Mouse (Mus musculus) midbrain, embryonic 14.5 days (tissue): ENCODE data around the gene Hoxd11. TPM values are rescaled to one million over a fixed set of nuclear protein-coding genes. Genes with fewer than 3 reads are reported as not detected.

Source experiments
- ATAC-seq: fragments of 200-750 bp; cut with Nextera tagmentation; 2 replicates; pipeline ENCODE4 v1.8.0; 2017; ENCODE audit warnings: moderate number of reproducible peaks, moderate library complexity; ENCODE audit not compliant: low FRiP score, low TSS enrichment
- DNase-seq: peaks from one replicate; pipeline ENCODE4 v3.0.0-alpha.2; 2015
- H3K27ac ChIP-seq: fragments of 300-500 bp; sonication (generic); replicated peaks from 2 replicates; pipeline ENCODE4 v1.5.1; 2014; ENCODE audit warnings: mild to moderate bottlenecking, low read depth, low read length, moderate library complexity
- H3K27me3 ChIP-seq: fragments of 300-500 bp; sonication (generic); 2 replicates; pipeline ENCODE4 v1.6.1; 2014; ENCODE audit warnings: low read length, control low read depth, mixed read lengths; ENCODE audit not compliant: control insufficient read depth, insufficient read depth
- H3K36me3 ChIP-seq: fragments of 300-500 bp; sonication (generic); 2 replicates; pipeline ENCODE4 v1.6.1; 2014; ENCODE audit warnings: low read length, control low read depth; ENCODE audit not compliant: control insufficient read depth, insufficient read depth
- H3K4me1 ChIP-seq: fragments of 300-500 bp; sonication (generic); 2 replicates; pipeline ENCODE4 v1.6.1; 2014; ENCODE audit warnings: mild to moderate bottlenecking, antibody characterized with exemption, low read length, control low read depth; ENCODE audit not compliant: control insufficient read depth, insufficient read depth
- H3K4me2 ChIP-seq: fragments of 300-500 bp; sonication (generic); 2 replicates; pipeline ENCODE4 v1.6.1; 2014; ENCODE audit warnings: mild to moderate bottlenecking, low read length, moderate library complexity
- H3K4me3 ChIP-seq: fragments of 300-500 bp; sonication (generic); replicated peaks from 2 replicates; pipeline ENCODE4 v1.5.1; 2014; ENCODE audit warnings: low read depth, low read length
- H3K9ac ChIP-seq: fragments of 300-500 bp; sonication (generic); replicated peaks from 2 replicates; pipeline ENCODE4 v1.6.1; 2014; ENCODE audit warnings: mild to moderate bottlenecking, low read length, moderate library complexity
- H3K9me3 ChIP-seq: fragments of 300-500 bp; sonication (generic); 2 replicates; pipeline ENCODE4 v1.6.1; 2016; ENCODE audit warnings: low read length, control low read depth, mixed read lengths; ENCODE audit not compliant: control insufficient read depth
- WGBS: fragments of 180-500 bp; shearing (Covaris S2); extraction: QIAGEN DNeasy Blood & Tissue Kit; methylation state at CpG from one replicate; pipeline ENCODE4 v1.1.7; 2014; 5-methylcytosine and 5-hydroxymethylcytosine counted together
- polyA plus RNA-seq: library from polyadenylated mRNA; unstranded; fragments of >200 nt; fragmentation: Nextera tagmentation; extraction: Ambion mirVana; gene quantifications from 2 replicates; pipeline ENCODE4 v1.2.1, GENCODE M21; 2014

The Hoxd11 gene
- polyA plus RNA-seq, 1 experiment from 2014 or later = not detected

- no peaks in the 10 kb centered on the region for H3K4me1 ChIP-seq
- ATAC-seq (no peak), DNase-seq (no peak)
- WGBS = 3% methylated on average over 9 of the region's 9 CpGs
- no peak overlapping the region for H3K4me3 ChIP-seq
- no peaks in the 10 kb centered on the region for H3K9me3 ChIP-seq
- H3K36me3 ChIP-seq = no peaks in the 10 kb centered on the region
- H3K4me2 ChIP-seq = no peak overlapping the region
- no peak overlapping the region for H3K27ac ChIP-seq
- H3K9ac ChIP-seq = no peak overlapping the region
- peaks cover 99% of the 10 kb centered on the region for H3K27me3 ChIP-seq
These were observed 2.8 kb upstream of the Hoxd11 start for GRCm38 (mm10) chr2:74676376-74677052.

- peaks cover 99% of the 10 kb centered on the region for H3K27me3 ChIP-seq
- no peak for DNase-seq
- H3K9me3 ChIP-seq = no peaks in the 10 kb centered on the region
- H3K4me1 ChIP-seq = no peaks in the 10 kb centered on the region
- ATAC-seq = no peak
- H3K27ac ChIP-seq = no peak overlapping the region
- no peaks in the 10 kb centered on the region for H3K36me3 ChIP-seq
- no peak overlapping the region for H3K4me3 ChIP-seq
- 9% methylated on average over 2 of the region's 2 CpGs for WGBS
- H3K4me2 ChIP-seq = no peak overlapping the region
- no peak overlapping the region for H3K9ac ChIP-seq
These were observed 2.3 kb upstream of the Hoxd11 start for GRCm38 (mm10) chr2:74677106-74677505.

- ATAC-seq (no peak), DNase-seq (no peak)
- Histone ChIP-seq H3K4me2 (no peak overlapping the region), H3K9me3 (no peaks in the 10 kb centered on the region), H3K27me3 (peaks cover 99% of the 10 kb centered on the region), H3K9ac (no peak overlapping the region), H3K36me3 (no peaks in the 10 kb centered on the region), H3K4me3 (no peak overlapping the region), H3K27ac (no peak overlapping the region), H3K4me1 (0 out of 2 replicates have a peak, but pooled peaks cover 4% of the 10 kb centered on the region)
- WGBS = under 1% methylated on average over 26 of the region's 26 CpGs
These were observed 227 bp downstream of the Hoxd11 start for GRCm38 (mm10) chr2:74679596-74679971.

GRCm38 (mm10) chr2:74679980-74680379 is 623 bp downstream of the Hoxd11 start:
- Histone ChIP-seq H3K27me3 (peaks cover 99% of the 10 kb centered on the region), H3K4me3 (no peak overlapping the region), H3K27ac (no peak overlapping the region), H3K4me2 (no peak overlapping the region), H3K9ac (no peak overlapping the region), H3K9me3 (no peaks in the 10 kb centered on the region), H3K36me3 (no peaks in the 10 kb centered on the region), H3K4me1 (0 out of 2 replicates have a peak, but pooled peaks cover 4% of the 10 kb centered on the region)
- under 1% methylated on average over 23 of the region's 23 CpGs for WGBS
- ATAC-seq (no peak), DNase-seq (no peak)

GRCm38 (mm10) chr2:74680561-74681398 is 1.4 kb downstream of the Hoxd11 start:
- DNase-seq = no peak
- 2% methylated on average over 21 of the region's 21 CpGs for WGBS
- Histone ChIP-seq H3K27me3 (peaks cover 99% of the 10 kb centered on the region), H3K4me1 (0 out of 2 replicates have a peak, but pooled peaks cover 4% of the 10 kb centered on the region), H3K9me3 (no peaks in the 10 kb centered on the region), H3K4me2 (no peak overlapping the region), H3K9ac (no peak overlapping the region), H3K27ac (no peak overlapping the region), H3K4me3 (no peak overlapping the region), H3K36me3 (no peaks in the 10 kb centered on the region)
- no peak for ATAC-seq

- Histone ChIP-seq H3K27ac (no peak overlapping the region), H3K4me3 (peak overlapping the region; percentile 8; the same call in 1 of the 2 replicates), H3K36me3 (no peaks in the 10 kb centered on the region), H3K4me2 (no peak overlapping the region), H3K27me3 (peaks cover 98% of the 10 kb centered on the region), H3K9ac (no peak overlapping the region), H3K9me3 (no peaks in the 10 kb centered on the region), H3K4me1 (0 out of 2 replicates have a peak, but pooled peaks cover 4% of the 10 kb centered on the region)
- ATAC-seq (0 out of 2 replicates have a peak, but pooled peaks have one; percentile 14), DNase-seq (no peak)
- WGBS = 1% methylated on average over 75 of the region's 78 CpGs
These were observed 2.5 kb downstream of the Hoxd11 start for GRCm38 (mm10) chr2:74681594-74682531.

- Histone ChIP-seq H3K4me1 (0 out of 2 replicates have a peak, but pooled peaks cover 4% of the 10 kb centered on the region), H3K4me2 (no peak overlapping the region), H3K36me3 (no peaks in the 10 kb centered on the region), H3K4me3 (0 out of 2 replicates have a peak overlapping the region, but pooled peaks have one; percentile 8), H3K27me3 (peaks cover 98% of the 10 kb centered on the region), H3K9ac (no peak overlapping the region), H3K27ac (no peak overlapping the region), H3K9me3 (no peaks in the 10 kb centered on the region)
- DNase-seq = no peak
- under 1% methylated on average over 49 of the region's 51 CpGs for WGBS
- ATAC-seq = no peak
These were observed 3.4 kb downstream of the Hoxd11 start for GRCm38 (mm10) chr2:74682796-74683195.

- Histone ChIP-seq H3K9ac (no peak overlapping the region), H3K4me1 (0 out of 2 replicates have a peak, but pooled peaks cover 4% of the 10 kb centered on the region), H3K27me3 (peaks cover 98% of the 10 kb centered on the region), H3K27ac (no peak overlapping the region), H3K9me3 (no peaks in the 10 kb centered on the region), H3K36me3 (no peaks in the 10 kb centered on the region), H3K4me3 (no peak overlapping the region), H3K4me2 (no peak overlapping the region)
- 1% methylated on average over 18 of the region's 18 CpGs for WGBS
- no peak for ATAC-seq
- DNase-seq = no peak
These were observed 4.2 kb downstream of the Hoxd11 start for GRCm38 (mm10) chr2:74683471-74683951.
